Mouse (Mus musculus): ENCODE measurements around the gene Nrg3.

The Nrg3 gene

DNA sequence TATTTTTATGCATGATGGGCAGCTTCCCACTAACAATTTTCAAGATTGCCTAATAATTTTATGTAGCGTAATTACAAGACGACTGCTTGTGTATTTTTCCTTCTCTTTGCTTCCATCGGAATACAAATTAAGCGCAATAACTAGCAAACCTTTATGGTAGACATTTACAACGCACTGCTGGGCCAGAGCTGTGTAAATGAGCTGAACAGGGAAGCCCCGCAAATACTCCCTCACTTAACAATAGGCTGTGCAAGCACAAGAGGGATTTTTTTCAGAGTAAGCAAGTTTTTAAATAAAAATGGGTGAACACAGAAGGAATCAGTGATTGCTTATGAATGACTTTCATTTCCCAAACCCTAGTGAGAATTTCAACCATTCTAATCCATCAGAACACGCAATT lies 513.5 kb downstream of the Nrg3 start:
- no peak for DNase-seq (ENCODE audit: low read depth, low spot score)

DNA sequence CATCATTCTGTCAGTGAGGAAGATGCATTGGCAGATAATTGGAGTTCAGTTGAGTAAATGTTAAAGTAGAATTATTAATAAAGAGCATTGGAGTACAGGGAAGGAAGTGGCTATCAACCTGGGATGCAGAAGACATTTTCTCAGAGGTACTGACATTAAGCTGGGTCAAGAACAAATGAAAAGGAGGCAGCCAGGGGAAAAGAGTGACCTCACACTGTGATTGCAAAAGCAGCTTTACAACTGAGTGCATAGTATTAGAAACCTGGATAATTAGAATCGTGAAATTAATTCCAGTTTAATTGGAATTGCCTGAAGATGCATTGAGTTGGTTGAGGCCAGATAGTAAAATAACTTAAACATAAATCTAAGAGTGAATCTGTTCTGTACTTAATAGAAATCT lies 535.4 kb downstream of the Nrg3 start:
- no peak for DNase-seq (ENCODE audit: low read depth, low spot score)

DNA sequence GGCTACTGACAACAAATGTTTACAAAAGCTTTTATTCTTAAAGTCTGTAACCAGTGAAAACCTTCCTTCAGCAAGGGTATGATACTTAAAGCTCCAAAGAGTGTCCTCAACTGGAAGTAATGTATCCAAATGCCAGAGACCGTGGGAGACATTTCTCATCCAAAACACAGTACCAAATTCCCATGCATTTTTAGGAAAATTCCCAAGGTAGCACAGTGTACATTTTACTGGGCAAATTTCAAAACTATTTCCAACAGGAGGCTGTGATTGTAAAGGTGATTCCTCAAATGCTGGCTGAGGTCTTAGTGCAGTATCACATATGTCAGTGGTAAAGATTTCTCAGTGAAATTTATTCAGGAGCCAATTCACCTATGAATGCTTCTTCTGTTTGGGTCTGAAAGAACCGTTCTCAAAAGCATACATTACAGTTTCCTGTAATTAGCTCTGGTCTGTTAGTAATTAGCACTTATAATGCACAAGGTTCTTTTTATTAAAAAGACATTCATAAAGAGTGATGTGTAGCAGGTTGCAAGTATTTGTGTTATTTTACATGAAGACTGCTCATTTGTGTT lies 536.3 kb downstream of the Nrg3 start:
- no peak for DNase-seq (ENCODE audit: low read depth, low spot score)

DNA sequence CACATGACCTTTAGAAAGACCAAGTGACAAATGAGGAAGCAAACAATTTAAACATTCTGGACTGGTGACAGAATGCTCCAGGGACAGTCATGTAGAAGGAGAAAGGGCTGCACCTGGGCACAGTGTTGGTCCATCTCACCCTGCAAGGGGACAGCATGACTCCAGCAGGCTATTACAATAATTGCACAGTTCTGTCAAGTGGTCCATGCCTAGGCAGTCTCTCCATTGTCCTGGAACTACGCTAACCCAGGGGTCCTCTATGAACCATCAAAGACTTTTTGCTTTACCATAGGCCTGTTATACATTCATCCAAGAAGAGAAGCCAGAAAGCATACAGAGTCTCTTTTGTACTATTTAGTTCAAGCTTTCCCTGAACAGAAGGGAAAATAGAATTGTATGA lies 549.2 kb downstream of the Nrg3 start:
- no peak for DNase-seq (ENCODE audit: low read depth, low spot score)

DNA sequence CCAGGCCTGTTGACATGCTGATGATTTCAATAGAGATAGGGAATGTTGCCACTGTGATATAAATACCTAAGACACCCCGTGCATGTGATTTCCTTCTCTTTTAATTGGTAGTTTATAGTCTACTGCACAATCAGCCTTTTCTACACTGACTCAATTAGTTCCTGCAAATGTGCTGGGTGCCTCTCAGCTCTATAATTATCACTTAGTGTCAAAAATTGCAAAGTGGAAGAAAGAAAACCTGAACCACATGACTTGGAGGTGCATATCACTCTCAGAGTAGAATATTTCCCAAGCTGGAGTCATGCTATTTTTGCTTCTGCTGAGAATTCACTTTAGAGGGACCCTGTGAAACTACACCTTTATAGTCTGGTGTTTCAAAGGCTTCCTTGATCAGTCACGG lies 552.1 kb downstream of the Nrg3 start:
- no peak for DNase-seq (ENCODE audit: low read depth, low spot score)

DNA sequence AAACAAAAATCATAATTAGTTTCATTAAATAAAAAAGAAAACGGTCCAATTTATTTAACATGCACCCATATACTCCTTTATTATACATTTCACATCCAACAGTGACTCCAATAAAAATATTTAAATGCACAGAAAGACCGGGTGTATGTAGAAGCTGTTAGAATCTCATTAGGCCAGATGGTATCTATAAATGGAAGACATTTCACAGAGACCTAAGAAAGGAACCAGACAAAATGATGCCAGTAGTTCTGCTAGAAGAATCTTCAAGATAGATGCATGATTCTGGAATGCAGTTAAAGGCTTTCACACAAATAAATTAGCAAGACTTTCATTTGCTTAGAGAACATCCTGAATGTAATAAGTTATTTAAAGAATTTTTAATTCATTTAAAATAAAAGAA lies 602.3 kb downstream of the Nrg3 start:
- no peak for DNase-seq (ENCODE audit: low read depth, low spot score)

DNA sequence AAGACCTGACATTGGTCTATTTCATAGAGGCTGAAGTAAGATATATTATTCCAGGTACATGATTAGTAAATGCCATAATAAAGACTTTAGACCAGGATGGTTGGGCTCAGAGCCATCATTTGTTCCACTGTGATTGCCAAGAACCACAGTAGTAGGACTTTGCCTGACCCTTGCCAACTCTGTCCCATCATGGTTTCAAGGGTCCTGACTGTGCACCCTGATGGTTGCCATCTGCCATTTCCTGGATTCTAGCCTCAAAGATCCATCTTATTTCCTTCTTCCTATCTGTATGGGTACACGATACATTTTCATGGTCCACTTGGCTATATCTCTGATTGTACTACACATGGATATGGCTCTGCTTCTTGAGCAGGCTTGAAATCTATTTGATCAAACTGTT lies 625.3 kb downstream of the Nrg3 start:
- no peak for DNase-seq (ENCODE audit: low read depth, low spot score)

DNA sequence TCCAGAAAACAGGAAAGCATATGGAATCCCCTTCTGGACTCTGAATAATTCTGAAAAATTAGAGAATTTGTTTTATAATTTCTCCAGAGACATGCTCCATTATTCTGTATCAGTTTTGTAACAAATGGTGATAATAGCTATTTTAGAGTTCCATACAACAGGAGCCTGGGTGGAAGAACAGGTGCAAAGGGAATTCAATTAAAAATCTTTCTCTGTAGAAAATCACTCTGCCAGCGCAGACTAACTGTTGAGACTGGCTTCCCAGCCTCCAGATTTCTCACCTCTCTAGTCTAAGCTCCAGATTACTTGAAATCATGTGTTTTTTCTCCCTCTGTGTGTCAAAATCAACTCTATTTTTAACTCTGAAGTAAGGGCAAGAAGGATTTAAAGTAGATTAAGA lies 625.8 kb downstream of the Nrg3 start:
- DNase-seq (ENCODE audit: low read depth, low spot score) = no peak

DNA sequence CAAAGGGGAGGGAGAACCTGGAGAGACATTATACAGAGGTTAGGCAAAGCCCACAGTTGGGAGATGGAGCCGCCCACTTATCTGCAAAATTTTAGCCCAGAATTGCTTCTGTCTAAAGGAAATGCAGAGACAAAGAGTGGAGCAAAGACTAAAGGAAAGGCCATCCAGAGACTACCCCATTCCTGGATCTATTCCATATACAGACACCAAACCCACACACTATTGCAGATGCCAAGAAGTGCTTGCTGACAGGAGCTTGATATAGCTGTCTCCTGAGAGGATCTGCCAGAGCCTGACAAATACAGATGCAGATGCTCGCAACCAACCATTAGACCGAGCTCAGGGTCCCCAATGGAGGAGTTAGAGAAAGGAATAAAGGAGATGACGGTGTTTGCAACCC lies 637.9 kb downstream of the Nrg3 start:
- no peak for DNase-seq (ENCODE audit: low read depth, low spot score)

DNA sequence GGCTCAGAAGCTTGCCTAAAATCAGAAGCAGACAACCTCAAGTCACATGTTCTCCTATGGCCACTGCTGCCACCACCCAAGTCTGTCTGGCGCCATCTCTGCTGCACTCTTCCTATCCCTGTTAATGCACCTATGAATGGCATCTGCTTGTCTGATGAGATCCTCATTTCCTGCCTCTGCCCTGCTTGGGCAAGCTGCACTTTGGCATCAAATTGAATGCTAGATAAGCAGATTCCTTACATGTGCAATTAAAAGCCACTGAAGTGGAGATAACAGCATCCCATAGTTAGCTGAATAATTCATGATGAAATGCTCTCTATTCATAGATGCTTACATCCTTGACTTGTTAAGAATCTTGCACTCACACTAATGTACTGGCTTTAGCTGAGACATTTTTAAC lies 648.0 kb downstream of the Nrg3 start:
- no peak for DNase-seq (ENCODE audit: low read depth, low spot score)

DNA sequence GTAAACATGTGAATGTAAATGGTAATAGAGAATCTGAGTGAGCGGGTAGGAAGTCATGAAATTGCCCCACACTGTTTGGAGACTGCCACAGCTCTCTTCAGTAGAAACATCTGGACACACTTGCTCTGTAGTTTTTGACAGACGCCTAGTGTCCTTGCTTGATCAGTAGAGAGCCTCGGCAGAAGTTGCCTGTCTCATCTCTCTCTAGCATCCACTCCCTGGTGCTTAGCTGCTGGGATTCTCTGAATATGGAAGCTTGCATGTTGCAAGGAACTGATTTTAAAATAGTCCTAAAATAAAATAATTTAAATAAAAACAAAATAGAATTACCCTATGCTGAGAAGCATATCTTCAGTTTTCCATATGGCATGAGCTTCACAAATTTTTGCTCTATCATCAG lies 675.9 kb downstream of the Nrg3 start:
- no peak for DNase-seq (ENCODE audit: low read depth, low spot score)

DNA sequence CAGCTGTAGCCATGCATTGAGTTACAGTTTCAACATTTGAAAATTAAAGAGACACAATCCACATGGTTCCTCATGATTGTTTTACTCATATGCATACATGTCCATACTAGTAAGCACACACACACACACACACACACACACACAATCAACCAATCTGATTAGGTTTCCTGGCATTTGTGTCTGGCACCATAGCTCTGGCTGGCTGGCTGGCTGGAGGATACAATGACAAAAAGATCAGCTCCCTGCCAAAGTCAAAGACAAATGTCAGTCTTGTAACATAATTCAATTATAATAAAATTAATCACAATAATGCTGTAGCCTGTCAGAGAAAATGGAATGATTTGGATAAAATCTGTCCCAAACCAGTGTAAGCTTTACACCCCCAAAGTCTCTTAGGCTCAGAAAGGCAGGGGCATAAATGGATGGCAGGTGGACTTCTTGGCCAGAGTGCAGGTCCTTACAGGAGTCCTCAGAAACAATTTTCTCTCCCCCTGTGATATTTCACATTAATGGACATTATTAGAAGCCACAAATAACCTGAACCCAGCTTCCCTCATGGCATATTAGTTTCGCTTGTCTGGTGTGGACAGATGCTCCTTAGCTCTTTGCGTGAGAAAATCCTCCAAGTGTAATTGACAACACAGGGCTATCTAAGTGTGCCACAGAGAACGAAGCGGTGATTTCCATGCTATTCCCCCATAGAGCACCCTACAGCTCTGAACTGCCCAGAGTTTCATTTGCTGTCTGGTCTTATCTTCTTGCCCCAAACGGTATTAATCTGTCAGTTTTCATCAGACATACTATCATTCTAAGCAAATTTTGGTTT lies 697.4 kb downstream of the Nrg3 start:
- DNase-seq (ENCODE audit: low read depth, low spot score) = no peak

DNA sequence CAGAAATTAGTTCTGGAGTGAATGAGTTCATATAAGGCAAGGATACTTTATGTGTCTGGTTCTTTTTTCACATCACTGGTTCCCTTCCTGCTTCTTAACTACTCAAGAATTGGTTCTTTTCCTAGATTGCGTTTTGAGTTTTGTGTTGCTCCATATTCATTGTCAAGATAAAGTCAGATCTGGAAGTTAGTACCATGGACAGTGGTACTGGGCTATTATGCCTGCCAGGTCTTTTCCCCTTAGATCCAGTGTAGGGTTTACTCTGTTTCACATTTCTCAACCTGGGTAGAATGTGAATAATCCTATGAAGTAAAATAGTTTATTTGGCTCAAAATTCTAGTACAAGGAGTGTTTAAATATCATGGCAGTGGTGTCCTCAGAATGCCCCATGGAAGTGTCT lies 698.1 kb downstream of the Nrg3 start:
- DNase-seq (ENCODE audit: low read depth, low spot score) = no peak

DNA sequence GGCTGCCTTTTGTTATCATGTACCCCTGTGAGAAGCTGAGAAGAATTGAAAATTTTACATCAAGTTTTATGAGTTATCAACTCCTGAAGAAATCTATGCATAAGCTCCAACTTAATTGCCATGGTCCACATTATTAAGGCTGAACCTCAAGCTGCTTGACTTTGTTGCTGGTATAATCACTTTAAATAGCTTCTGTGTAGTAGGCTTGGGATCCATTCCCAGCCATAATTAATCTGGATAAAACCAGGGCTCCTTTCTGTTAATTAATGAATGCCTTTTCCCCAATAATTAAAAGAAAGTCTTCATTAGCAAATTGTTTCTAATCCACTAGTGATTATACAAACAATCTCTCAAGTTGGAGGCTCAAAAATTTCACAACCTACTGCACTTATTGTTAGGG lies 742.4 kb downstream of the Nrg3 start:
- no peak for DNase-seq (ENCODE audit: low read depth, low spot score)

DNA sequence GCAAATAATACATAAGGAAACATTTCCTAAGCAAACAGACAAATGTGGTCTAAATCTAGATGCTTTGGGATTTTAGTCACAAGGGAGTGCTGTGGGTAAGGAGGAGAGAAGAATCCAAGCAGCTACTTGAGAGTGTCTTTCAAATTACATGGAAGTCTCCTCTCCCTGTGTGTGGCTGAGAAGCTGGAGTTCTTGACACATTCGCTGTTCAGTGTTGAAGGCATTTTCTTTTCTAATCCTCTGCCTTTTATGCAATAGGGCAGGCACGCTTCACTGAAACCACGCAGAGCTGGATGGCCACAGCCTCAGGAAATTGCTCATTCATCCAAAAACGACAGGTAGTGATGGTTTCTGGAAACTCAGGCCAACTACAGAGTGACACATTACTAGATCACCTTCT lies 769.0 kb downstream of the Nrg3 start:
- no peak for DNase-seq (ENCODE audit: low read depth, low spot score)

DNA sequence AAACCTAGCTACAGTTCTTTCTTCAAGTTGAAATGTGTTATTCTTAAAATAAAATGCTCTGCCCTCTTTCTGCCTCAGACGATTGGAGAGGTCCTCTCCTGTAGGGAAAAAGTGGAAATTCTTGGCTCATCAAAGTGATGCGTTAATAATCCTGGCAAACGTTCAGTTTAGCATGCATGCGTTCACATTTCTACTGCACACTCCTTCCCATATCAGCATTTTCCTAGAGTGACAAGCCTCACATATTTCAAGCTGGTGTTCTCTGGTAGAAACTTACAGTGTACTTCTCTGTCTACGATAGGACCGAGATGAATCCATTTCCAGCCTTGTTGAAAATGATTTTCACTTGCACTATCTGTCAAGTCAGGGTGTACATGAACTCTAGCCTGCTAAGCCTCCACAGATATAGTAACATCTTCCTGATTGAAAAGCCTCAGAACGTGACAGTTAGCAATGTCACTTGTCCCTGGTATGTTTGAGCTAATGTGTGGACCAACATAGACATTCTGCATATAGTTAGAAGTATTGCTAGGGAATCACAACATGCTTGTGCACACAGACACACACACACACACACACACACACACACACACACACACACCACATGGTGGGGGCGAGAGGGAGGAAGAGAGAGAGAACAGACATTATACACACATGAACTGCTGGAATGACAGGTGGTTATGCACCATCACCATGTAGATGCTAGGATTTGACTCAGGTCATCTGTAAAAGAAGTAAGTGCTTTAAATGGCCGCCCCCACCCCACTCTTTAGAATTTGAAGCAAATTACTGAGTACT lies 770.1 kb downstream of the Nrg3 start:
- no peak for DNase-seq (ENCODE audit: low read depth, low spot score)

DNA sequence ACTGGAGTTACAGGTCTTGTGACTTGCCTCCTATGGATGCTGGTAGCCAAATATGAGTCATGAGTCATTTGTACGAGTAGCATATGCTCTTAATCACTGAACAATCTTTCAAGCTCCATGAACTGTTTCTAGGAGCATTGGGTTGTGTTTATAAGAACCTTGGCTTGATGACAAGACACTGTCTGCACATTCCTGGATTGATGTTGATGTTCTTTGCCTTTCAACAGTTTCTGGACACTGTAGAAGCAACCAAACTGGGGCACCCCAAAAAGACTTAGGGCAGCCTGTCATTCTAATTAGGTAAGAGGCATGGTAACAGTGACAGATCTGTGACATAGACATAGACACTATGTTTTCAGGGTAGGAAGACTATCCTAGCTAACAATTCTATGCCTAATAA lies 771.5 kb downstream of the Nrg3 start:
- DNase-seq (ENCODE audit: low read depth, low spot score) = no peak

DNA sequence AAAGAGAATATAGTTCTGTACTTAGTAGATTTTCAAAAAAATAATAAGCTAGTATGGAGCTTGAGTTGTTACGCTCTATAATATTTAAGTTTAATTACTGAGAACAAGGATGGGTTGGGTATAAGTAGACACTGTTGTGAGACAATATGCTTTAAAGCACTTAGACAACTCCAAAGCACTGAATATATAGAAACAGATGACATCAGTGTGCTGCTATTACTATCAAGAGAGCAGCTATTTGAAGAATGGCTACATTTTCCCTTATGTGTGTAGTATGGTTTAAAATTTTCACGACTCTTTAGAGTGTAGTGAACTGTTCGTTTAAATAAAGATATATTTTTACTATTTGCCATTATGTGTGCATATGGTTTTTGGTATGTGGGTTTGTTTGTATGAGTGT lies 771.9 kb downstream of the Nrg3 start:
- no peak for DNase-seq (ENCODE audit: low read depth, low spot score)

DNA sequence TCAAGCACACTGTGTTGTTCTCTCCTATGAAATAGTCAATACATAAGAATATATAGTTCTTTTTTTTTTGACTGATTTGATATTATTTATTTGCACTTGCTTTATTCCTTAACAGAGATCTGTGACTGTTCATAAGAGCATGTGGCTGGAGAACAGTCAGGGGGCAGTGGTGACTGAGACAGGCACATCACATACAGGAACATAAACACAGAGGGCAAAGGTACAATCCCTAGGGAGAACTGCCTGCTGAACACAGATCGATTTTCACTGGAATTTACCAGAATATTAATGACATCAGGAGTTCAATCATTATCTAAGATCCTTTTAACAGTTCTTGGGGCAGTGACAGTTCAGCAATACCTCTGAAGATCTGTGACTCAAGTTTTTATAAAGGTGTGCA lies 812.9 kb downstream of the Nrg3 start:
- no peak for DNase-seq (ENCODE audit: low read depth, low spot score)

DNA sequence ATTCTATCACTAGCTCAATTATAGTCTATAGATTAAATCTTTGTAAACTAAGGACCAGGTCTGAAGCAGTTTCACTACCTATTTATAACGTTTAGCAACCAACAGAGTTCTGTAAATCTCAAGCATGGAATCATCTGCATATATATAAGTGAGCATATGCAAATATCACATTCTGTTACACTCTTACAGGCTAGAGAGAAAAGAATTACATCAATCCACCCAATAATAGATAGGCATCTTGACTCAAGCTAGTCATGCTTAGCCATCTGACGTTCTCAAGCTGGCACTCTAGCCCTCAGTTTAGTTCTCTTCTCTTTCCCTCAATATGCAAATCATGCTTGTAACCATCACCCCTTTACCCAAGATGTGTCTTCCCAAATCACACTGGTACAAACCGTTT lies 835.8 kb downstream of the Nrg3 start:
- DNase-seq (ENCODE audit: low read depth, low spot score) = no peak

DNA sequence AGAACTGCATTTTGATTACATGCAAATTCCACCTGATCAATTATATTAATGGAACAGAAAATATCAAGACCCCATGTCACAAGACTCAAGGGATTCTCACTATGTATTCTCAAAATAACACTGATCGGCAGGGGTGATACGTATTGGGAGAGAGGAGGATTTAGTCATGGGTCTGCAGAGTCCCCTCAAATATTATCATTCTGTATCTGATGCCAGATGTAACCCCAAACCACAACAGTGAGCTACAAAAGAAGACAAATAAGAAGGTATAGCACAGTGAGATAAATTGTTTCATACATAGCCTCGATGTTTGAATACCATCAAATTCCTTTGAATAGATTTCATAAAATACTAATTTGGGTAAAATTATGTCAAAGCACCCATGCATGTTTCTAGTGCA lies 842.8 kb downstream of the Nrg3 start:
- no peak for DNase-seq (ENCODE audit: low read depth, low spot score)

DNA sequence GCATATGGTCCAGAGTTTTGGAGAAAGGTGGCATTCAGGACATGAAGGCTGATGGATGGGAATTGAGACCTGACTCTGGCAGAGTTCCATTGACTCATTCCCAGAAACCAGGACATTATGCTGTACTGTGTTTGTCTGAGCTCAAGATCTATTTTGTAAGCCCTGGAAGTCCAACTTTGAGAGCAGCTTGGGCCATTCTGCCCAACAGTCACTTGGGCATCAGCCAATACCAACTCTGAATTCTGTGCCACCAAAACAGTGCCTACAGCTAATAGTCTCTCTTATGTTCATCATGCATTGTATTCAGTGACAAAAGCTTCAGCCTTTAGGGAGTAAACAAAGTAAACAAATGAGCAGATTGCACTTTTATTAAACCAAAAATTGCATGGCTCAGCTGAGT lies 843.2 kb downstream of the Nrg3 start:
- DNase-seq (ENCODE audit: low read depth, low spot score) = no peak
